Mouse (Mus musculus): ENCODE data around the gene Nlrc3.
A peak's percentile ranks its signal among the peaks of the same experiment; 100 is the strongest.

The Nlrc3 gene

GRCm38 (mm10) chr16:3976251-3976671 is at the start of gene Nlrc3:
Gene Nlrc3 (minus strand): TSS chr16:3976632.
- TF ChIP-seq GATA4 (IDR thresholded peaks at IDR 0.05; ENCODE audit: insufficient replicate concordance, low read length) = no peak

- no peak for TF ChIP-seq GATA4 (IDR thresholded peaks at IDR 0.05; ENCODE audit: insufficient replicate concordance, low read length)
Measured at GRCm38 (mm10) chr16:4022719-4023118, 46.3 kb upstream of the Nlrc3 start.

- no peak for TF ChIP-seq GATA4 (IDR thresholded peaks at IDR 0.05; ENCODE audit: insufficient replicate concordance, low read length)
Measured at GRCm38 (mm10) chr16:4021241-4021640, 44.8 kb upstream of the Nlrc3 start.

- no peak for TF ChIP-seq GATA4 (IDR thresholded peaks at IDR 0.05; ENCODE audit: insufficient replicate concordance, low read length)
Measured at GRCm38 (mm10) chr16:4014040-4014668, 37.7 kb upstream of the Nlrc3 start.

- TF ChIP-seq GATA4 (IDR thresholded peaks at IDR 0.05; ENCODE audit: insufficient replicate concordance, low read length) = no peak
Measured at GRCm38 (mm10) chr16:4012882-4013570, 36.6 kb upstream of the Nlrc3 start.

- peak; percentile 20; the same call in 1 of the 2 replicates for TF ChIP-seq GATA4 (IDR thresholded peaks at IDR 0.05; ENCODE audit: insufficient replicate concordance, low read length)
Measured at GRCm38 (mm10) chr16:4003489-4004398, 27.3 kb upstream of the Nlrc3 start, which contains the start of gene Slx4. Gene Slx4 (minus strand): TSS chr16:4003770.

- no peak for TF ChIP-seq GATA4 (IDR thresholded peaks at IDR 0.05; ENCODE audit: insufficient replicate concordance, low read length)
Measured at GRCm38 (mm10) chr16:3988410-3988809, 12.0 kb upstream of the Nlrc3 start.

GRCm38 (mm10) chr16:3983146-3983700 is 6.8 kb upstream of the Nlrc3 start:
- no peak for TF ChIP-seq GATA4 (IDR thresholded peaks at IDR 0.05; ENCODE audit: insufficient replicate concordance, low read length)

GRCm38 (mm10) chr16:3982173-3982572 is 5.7 kb upstream of the Nlrc3 start:
- TF ChIP-seq GATA4 (IDR thresholded peaks at IDR 0.05; ENCODE audit: insufficient replicate concordance, low read length) = no peak

- TF ChIP-seq GATA4 (IDR thresholded peaks at IDR 0.05; ENCODE audit: insufficient replicate concordance, low read length) = no peak
Measured at GRCm38 (mm10) chr16:3976712-3977111, 280 bp upstream of the Nlrc3 start.

GRCm38 (mm10) chr16:3975658-3976057 is 774 bp downstream of the Nlrc3 start:
- TF ChIP-seq GATA4 (IDR thresholded peaks at IDR 0.05; ENCODE audit: insufficient replicate concordance, low read length) = no peak

- no peak for TF ChIP-seq GATA4 (IDR thresholded peaks at IDR 0.05; ENCODE audit: insufficient replicate concordance, low read length)
Measured at GRCm38 (mm10) chr16:3965534-3965933, 10.9 kb downstream of the Nlrc3 start.

GRCm38 (mm10) chr16:3964990-3965389 is 11.4 kb downstream of the Nlrc3 start:
- TF ChIP-seq GATA4 (IDR thresholded peaks at IDR 0.05; ENCODE audit: insufficient replicate concordance, low read length) = no peak

GRCm38 (mm10) chr16:3959261-3959660 is 17.2 kb downstream of the Nlrc3 start:
- no peak for TF ChIP-seq GATA4 (IDR thresholded peaks at IDR 0.05; ENCODE audit: insufficient replicate concordance, low read length)

GRCm38 (mm10) chr16:3956369-3956768 is 20.1 kb downstream of the Nlrc3 start:
- TF ChIP-seq GATA4 (IDR thresholded peaks at IDR 0.05; ENCODE audit: insufficient replicate concordance, low read length) = no peak
